Mouse (Mus musculus): ENCODE data around the gene Gm45713. TPM values are rescaled to one million over a fixed set of nuclear protein-coding genes. Genes with fewer than 3 reads are reported as not detected.
A peak's percentile ranks its signal among the peaks of the same experiment; 100 is the strongest.

Gene Gm45713
- polyA plus RNA-seq, 1 experiment from 2014 or later: 0.20 TPM

- ATAC-seq (replicated peaks; ENCODE audit: insufficient number of reproducible peaks, low FRiP score, low TSS enrichment, low read depth) (no peak), DNase-seq (ENCODE audit: low spot score) (peak; percentile 56)
- H3K27ac ChIP-seq (replicated peaks; ENCODE audit: low read depth, low read length): peak overlapping the region; percentile 85
- no peaks in the 10 kb centered on the region for H3K9me3 ChIP-seq (replicated peaks; ENCODE audit: control insufficient read depth, low read length)
- no peaks in the 10 kb centered on the region for H3K4me1 ChIP-seq (ENCODE audit: control insufficient read depth, insufficient read depth, low read length)
- no peak overlapping the region for H3K4me2 ChIP-seq (ENCODE audit: low read depth, low read length)
- H3K4me3 ChIP-seq (ENCODE audit: low read depth, low read length): no peak overlapping the region
- H3K9ac ChIP-seq (replicated peaks; ENCODE audit: low read length): no peak overlapping the region
- no peaks in the 10 kb centered on the region for H3K36me3 ChIP-seq (replicated peaks; ENCODE audit: control insufficient read depth, insufficient read depth, low read depth, low read length)
- 35% methylated on average over 17 of the region's 18 CpGs for WGBS
- no peaks in the 10 kb centered on the region for H3K27me3 ChIP-seq (ENCODE audit: control insufficient read depth, insufficient read depth, low read length)
Measured at GRCm38 (mm10) chr7:45093516-45093905, 42.5 kb downstream of the Gm45713 start.

- ATAC-seq (replicated peaks; ENCODE audit: insufficient number of reproducible peaks, low FRiP score, low TSS enrichment, low read depth): no peak
- no peak overlapping the region for H3K4me3 ChIP-seq (ENCODE audit: low read depth, low read length)
- WGBS: 34% methylated on average over 12 of the region's 12 CpGs
Measured at GRCm38 (mm10) chr7:45092828-45093515, 43.1 kb downstream of the Gm45713 start.

GRCm38 (mm10) chr7:45092048-45092447 lies 44.0 kb downstream of the Gm45713 start, which contains the start of gene Rcn3:
Gene Rcn3 (minus strand): TSS chr7:45092221.
- H3K9ac ChIP-seq (replicated peaks; ENCODE audit: low read length): peak within 1 kb of the TSS; percentile 66
- H3K4me1 ChIP-seq (ENCODE audit: control insufficient read depth, insufficient read depth, low read length): no peaks in the 10 kb centered on the region
- H3K36me3 ChIP-seq (replicated peaks; ENCODE audit: control insufficient read depth, insufficient read depth, low read depth, low read length): peaks cover under 1% of the 10 kb centered on the region; the same call in 1 of the 2 replicates
- no peaks in the 10 kb centered on the region for H3K27me3 ChIP-seq (ENCODE audit: control insufficient read depth, insufficient read depth, low read length)
- WGBS: under 1% methylated on average over 16 of the region's 16 CpGs
- peak; percentile 97 for DNase-seq (ENCODE audit: low spot score)
- peak within 1 kb of the TSS; percentile 56 for H3K4me3 ChIP-seq (ENCODE audit: low read depth, low read length)
- ATAC-seq (replicated peaks; ENCODE audit: insufficient number of reproducible peaks, low FRiP score, low TSS enrichment, low read depth): peak; percentile 91
- H3K27ac ChIP-seq (replicated peaks; ENCODE audit: low read depth, low read length): peak within 1 kb of the TSS; percentile 85
- no peaks in the 10 kb centered on the region for H3K9me3 ChIP-seq (replicated peaks; ENCODE audit: control insufficient read depth, low read length)
- peak within 1 kb of the TSS; percentile 58 for H3K4me2 ChIP-seq (ENCODE audit: low read depth, low read length)

More at GRCm38 (mm10) chr7:45092828-45093515, 43.1 kb downstream of the Gm45713 start:
- DNase-seq (ENCODE audit: low spot score): peak; percentile 76
- no peaks in the 10 kb centered on the region for H3K4me1 ChIP-seq (ENCODE audit: control insufficient read depth, insufficient read depth, low read length)
- no peaks in the 10 kb centered on the region for H3K9me3 ChIP-seq (replicated peaks; ENCODE audit: control insufficient read depth, low read length)
- peak overlapping the region; percentile 85 for H3K27ac ChIP-seq (replicated peaks; ENCODE audit: low read depth, low read length)
- H3K9ac ChIP-seq (replicated peaks; ENCODE audit: low read length): peak overlapping the region; percentile 28; the same call in 1 of the 2 replicates
- no peaks in the 10 kb centered on the region for H3K27me3 ChIP-seq (ENCODE audit: control insufficient read depth, insufficient read depth, low read length)
- H3K4me2 ChIP-seq (ENCODE audit: low read depth, low read length): peak overlapping the region; percentile 13
- no peaks in the 10 kb centered on the region; the same call in 1 of the 2 replicates for H3K36me3 ChIP-seq (replicated peaks; ENCODE audit: control insufficient read depth, insufficient read depth, low read depth, low read length)

GRCm38 (mm10) chr7:45091001-45091990 lies 44.7 kb downstream of the Gm45713 start:
- peak overlapping the region; percentile 66 for H3K9ac ChIP-seq (replicated peaks; ENCODE audit: low read length)
- no peaks in the 10 kb centered on the region for H3K27me3 ChIP-seq (ENCODE audit: control insufficient read depth, insufficient read depth, low read length)
- peak overlapping the region; percentile 76 for H3K27ac ChIP-seq (replicated peaks; ENCODE audit: low read depth, low read length)
- no peaks in the 10 kb centered on the region for H3K4me1 ChIP-seq (ENCODE audit: control insufficient read depth, insufficient read depth, low read length)
- peak overlapping the region; percentile 58 for H3K4me2 ChIP-seq (ENCODE audit: low read depth, low read length)
- DNase-seq (ENCODE audit: low spot score) (peak; percentile 53), ATAC-seq (replicated peaks; ENCODE audit: insufficient number of reproducible peaks, low FRiP score, low TSS enrichment, low read depth) (peak; percentile 53; the same call in 1 of the 2 replicates)
- no peaks in the 10 kb centered on the region for H3K9me3 ChIP-seq (replicated peaks; ENCODE audit: control insufficient read depth, low read length)
- H3K36me3 ChIP-seq (replicated peaks; ENCODE audit: control insufficient read depth, insufficient read depth, low read depth, low read length): peaks cover 8% of the 10 kb centered on the region
- WGBS: 11% methylated on average over 34 of the region's 35 CpGs
- H3K4me3 ChIP-seq (ENCODE audit: low read depth, low read length): peak overlapping the region; percentile 56

GRCm38 (mm10) chr7:45090251-45090977 lies 45.6 kb downstream of the Gm45713 start:
- no peak overlapping the region for H3K27ac ChIP-seq (replicated peaks; ENCODE audit: low read depth, low read length)
- 80% methylated on average over 13 of the region's 13 CpGs for WGBS
- H3K9ac ChIP-seq (replicated peaks; ENCODE audit: low read length): no peak overlapping the region
- H3K4me2 ChIP-seq (ENCODE audit: low read depth, low read length): peak overlapping the region; percentile 58
- H3K4me3 ChIP-seq (ENCODE audit: low read depth, low read length): peak overlapping the region; percentile 56; the same call in 1 of the 2 replicates
- H3K9me3 ChIP-seq (replicated peaks; ENCODE audit: control insufficient read depth, low read length): no peaks in the 10 kb centered on the region
- no peaks in the 10 kb centered on the region for H3K4me1 ChIP-seq (ENCODE audit: control insufficient read depth, insufficient read depth, low read length)
- ATAC-seq (replicated peaks; ENCODE audit: insufficient number of reproducible peaks, low FRiP score, low TSS enrichment, low read depth) (no peak), DNase-seq (ENCODE audit: low spot score) (no peak)
- H3K27me3 ChIP-seq (ENCODE audit: control insufficient read depth, insufficient read depth, low read length): no peaks in the 10 kb centered on the region
- H3K36me3 ChIP-seq (replicated peaks; ENCODE audit: control insufficient read depth, insufficient read depth, low read depth, low read length): peaks cover 12% of the 10 kb centered on the region

GRCm38 (mm10) chr7:45088597-45088996 lies 47.4 kb downstream of the Gm45713 start:
- Histone ChIP-seq H3K4me2 (ENCODE audit: low read depth, low read length) (no peak overlapping the region), H3K27ac (replicated peaks; ENCODE audit: low read depth, low read length) (no peak overlapping the region), H3K4me3 (ENCODE audit: low read depth, low read length) (no peak overlapping the region), H3K9ac (replicated peaks; ENCODE audit: low read length) (no peak overlapping the region), H3K36me3 (replicated peaks; ENCODE audit: control insufficient read depth, insufficient read depth, low read depth, low read length) (peaks cover 15% of the 10 kb centered on the region), H3K27me3 (ENCODE audit: control insufficient read depth, insufficient read depth, low read length) (no peaks in the 10 kb centered on the region), H3K4me1 (ENCODE audit: control insufficient read depth, insufficient read depth, low read length) (no peaks in the 10 kb centered on the region), H3K9me3 (replicated peaks; ENCODE audit: control insufficient read depth, low read length) (no peaks in the 10 kb centered on the region)
- DNase-seq (ENCODE audit: low spot score) (no peak), ATAC-seq (replicated peaks; ENCODE audit: insufficient number of reproducible peaks, low FRiP score, low TSS enrichment, low read depth) (no peak)
- WGBS: 94% methylated on average over 17 of the region's 17 CpGs

GRCm38 (mm10) chr7:45086084-45086483 lies 49.9 kb downstream of the Gm45713 start:
- WGBS: 84% methylated on average over 4 of the region's 4 CpGs
- Histone ChIP-seq H3K4me3 (ENCODE audit: low read depth, low read length) (no peak overlapping the region), H3K4me1 (ENCODE audit: control insufficient read depth, insufficient read depth, low read length) (no peaks in the 10 kb centered on the region), H3K27ac (replicated peaks; ENCODE audit: low read depth, low read length) (no peak overlapping the region), H3K36me3 (replicated peaks; ENCODE audit: control insufficient read depth, insufficient read depth, low read depth, low read length) (peaks cover 20% of the 10 kb centered on the region), H3K9ac (replicated peaks; ENCODE audit: low read length) (no peak overlapping the region), H3K9me3 (replicated peaks; ENCODE audit: control insufficient read depth, low read length) (no peaks in the 10 kb centered on the region), H3K4me2 (ENCODE audit: low read depth, low read length) (no peak overlapping the region), H3K27me3 (ENCODE audit: control insufficient read depth, insufficient read depth, low read length) (no peaks in the 10 kb centered on the region)
- no peak for ATAC-seq (replicated peaks; ENCODE audit: insufficient number of reproducible peaks, low FRiP score, low TSS enrichment, low read depth)
- DNase-seq (ENCODE audit: low spot score): no peak

Measured in embryonic facial prominence, embryonic 11.5 days (tissue).